Mouse (Mus musculus) bone marrow, adult 2 months (tissue): ENCODE data around the gene F2rl3. TPM values are rescaled to one million over a fixed set of nuclear protein-coding genes. Genes with fewer than 3 reads are reported as not detected.

ENCODE experiments used
- H3K27ac ChIP-seq: fragments of 200-500 bp; 2 replicates; pipeline ENCODE4 v1.5.1; 2012; ENCODE audit warnings: low read depth, mild to moderate bottlenecking, control low read depth, inconsistent platforms, low read length; ENCODE audit not compliant: control insufficient read depth, poor library complexity, insufficient read depth
- H3K4me1 ChIP-seq: fragments of 200-500 bp; 2 replicates; pipeline ENCODE4 v1.6.1; 2011; ENCODE audit warnings: low read length; ENCODE audit not compliant: control insufficient read depth, insufficient read depth
- H3K4me3 ChIP-seq: fragments of 200-500 bp; replicated peaks from 2 replicates; pipeline ENCODE3; 2011; ENCODE audit warnings: mild to moderate bottlenecking, low read depth, low read length, control low read depth; ENCODE audit not compliant: control insufficient read depth
- CTCF ChIP-seq: fragments of 200-500 bp; IDR thresholded peaks from 2 replicates; pipeline ENCODE4 v1.5.1; 2011; ENCODE audit warnings: low read length, control low read depth; ENCODE audit not compliant: control insufficient read depth, insufficient read depth
- POLR2A ChIP-seq: fragments of 200-500 bp; IDR thresholded peaks from 2 replicates; pipeline ENCODE4 v1.6.1; 2011; ENCODE audit warnings: low read depth, mild to moderate bottlenecking, control low read depth, low read length, borderline replicate concordance; ENCODE audit not compliant: control insufficient read depth
- WGBS: fragments of 180-500 bp; shearing (Covaris S2); methylation state at CpG from one replicate; pipeline ENCODE4 v1.1.7; 2018; 5-methylcytosine and 5-hydroxymethylcytosine counted together
- polyA plus RNA-seq: library from polyadenylated mRNA; stranded (reverse); fragments of >200 nt; gene quantifications from 2 replicates; pipeline ENCODE4 v1.2.4, GENCODE M21; 2011; ENCODE audit warnings: low replicate concordance; ENCODE audit not compliant: missing spikeins, insufficient read depth, insufficient read length

The F2rl3 gene
- polyA plus RNA-seq, 1 experiment: 12.7 TPM

DNA sequence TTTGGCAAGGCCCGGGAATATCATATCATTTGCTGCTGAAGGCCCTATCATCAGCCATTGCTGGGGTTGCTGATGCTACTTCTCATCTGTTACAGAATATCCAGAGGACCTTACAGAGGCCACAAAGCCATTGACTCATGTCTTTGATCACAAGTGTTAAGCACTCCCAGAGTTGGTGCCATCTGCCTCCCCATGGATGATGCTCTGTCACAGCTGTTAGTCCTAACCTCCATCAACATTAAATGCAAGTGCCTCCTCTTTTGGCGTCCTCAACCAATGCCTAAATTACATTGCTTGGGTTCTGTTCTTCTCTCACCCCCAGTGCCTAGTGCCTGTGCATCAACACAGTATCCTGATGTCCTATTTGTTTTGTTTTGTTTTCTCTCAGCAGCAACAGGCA is 39.9 kb downstream of the F2rl3 start:
- no peak overlapping the region for H3K27ac ChIP-seq
- WGBS: 72% methylated on average over 2 of the region's 2 CpGs
- TF ChIP-seq CTCF: no peak
- no peak for TF ChIP-seq POLR2A
- H3K4me3 ChIP-seq: no peak overlapping the region
- H3K4me1 ChIP-seq: no peaks in the 10 kb centered on the region

- TF ChIP-seq CTCF (no peak), POLR2A (no peak)
- Histone ChIP-seq H3K27ac (no peak overlapping the region), H3K4me3 (no peak overlapping the region), H3K4me1 (no peaks in the 10 kb centered on the region; the same call in 1 of the 2 replicates)
- WGBS: 76% methylated on average over 3 of the region's 3 CpGs
These were observed 51.0 kb downstream of the F2rl3 start for GRCm38 (mm10) chr8:72812690-72813089.

Other genes starting within 250 kb of the F2rl3 start
- gene Med26, start 213.6 kb upstream of the F2rl3 start, polyA plus RNA-seq: 2.9 and 8.0 TPM in 2 replicates
- gene Smim7, start 190.8 kb upstream of the F2rl3 start, polyA plus RNA-seq: 16.4 and 25.7 TPM in 2 replicates
- 2.9 and 4.3 TPM in 2 replicates for gene Tmem38a, start 189.8 kb upstream of the F2rl3 start, polyA plus RNA-seq
- 0.50 and 1.8 TPM in 2 replicates for gene Nwd1, start 115.2 kb upstream of the F2rl3 start, polyA plus RNA-seq
- 33.1 and 60.4 TPM in 2 replicates for gene Sin3b, start 38.6 kb upstream of the F2rl3 start, polyA plus RNA-seq